Mouse (Mus musculus) frontal cortex, postnatal 36 days (tissue): ENCODE measurements around the gene Hmga2.

Experiments used
- DNase-seq, 2 experiments: peaks; one replicate each; pipeline ENCODE4 v3.0.0; 2022; ENCODE audit warnings: low spot score in 2 of 2

Hmga2 gene

DNA sequence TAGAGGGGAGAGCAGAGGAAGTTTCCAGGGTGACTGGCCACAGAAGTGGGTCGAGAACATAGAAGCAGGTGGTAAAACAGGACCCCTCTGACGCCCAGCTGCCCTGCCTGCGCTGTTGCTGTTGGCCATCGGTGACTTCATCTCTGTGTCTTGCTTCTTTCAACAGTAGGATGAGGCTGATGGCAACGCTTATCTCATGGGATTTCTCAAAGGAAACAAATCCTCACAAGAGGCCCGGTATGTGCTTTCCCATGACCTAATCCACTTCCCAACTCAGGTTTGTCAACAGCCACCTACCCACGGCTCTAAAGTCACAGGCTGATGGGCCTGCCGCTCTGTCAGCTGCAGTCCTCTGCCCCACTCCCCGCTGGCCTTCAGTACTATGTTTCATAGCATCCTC, 52.3 kb downstream of the Hmga2 start:
- no peak for DNase-seq

DNA sequence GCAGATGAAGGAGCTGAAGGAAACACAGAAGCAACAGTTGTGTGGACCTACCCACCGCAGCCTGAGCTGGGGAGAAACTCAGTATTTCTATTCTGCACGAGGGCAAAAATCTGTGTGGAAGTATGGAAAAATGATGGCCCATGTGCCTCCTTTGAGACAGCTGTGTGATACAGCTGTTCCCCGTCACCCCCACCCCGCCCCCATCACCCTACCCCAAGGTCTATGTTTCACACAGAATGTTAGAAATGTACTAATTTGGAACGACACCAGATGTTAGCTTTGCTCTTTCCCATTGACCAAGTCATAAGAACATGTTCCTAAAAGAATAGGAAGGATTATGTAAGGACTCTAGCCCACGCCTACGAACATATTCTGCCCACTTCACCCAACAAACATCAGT, 53.0 kb downstream of the Hmga2 start:
- DNase-seq: no peak

DNA sequence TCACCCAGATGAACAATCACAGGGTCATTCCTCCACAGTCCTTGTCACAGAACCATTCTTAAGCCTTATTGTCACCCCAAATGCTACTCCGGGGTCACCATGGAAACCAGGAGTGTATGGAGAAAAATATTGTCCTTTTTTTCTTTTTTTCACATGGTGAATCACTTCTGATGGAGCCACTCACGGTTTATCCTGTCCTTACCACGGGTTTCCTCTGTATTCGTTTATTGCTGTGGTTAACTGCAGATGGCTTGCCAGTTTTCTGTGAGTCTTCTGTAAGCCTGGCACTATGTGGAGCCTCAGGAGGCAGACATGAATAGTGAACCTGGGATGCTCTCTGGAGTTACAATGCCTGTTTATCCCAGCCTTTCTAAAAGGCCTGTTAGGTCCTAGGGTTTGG, 53.4 kb downstream of the Hmga2 start:
- no peak for DNase-seq

DNA sequence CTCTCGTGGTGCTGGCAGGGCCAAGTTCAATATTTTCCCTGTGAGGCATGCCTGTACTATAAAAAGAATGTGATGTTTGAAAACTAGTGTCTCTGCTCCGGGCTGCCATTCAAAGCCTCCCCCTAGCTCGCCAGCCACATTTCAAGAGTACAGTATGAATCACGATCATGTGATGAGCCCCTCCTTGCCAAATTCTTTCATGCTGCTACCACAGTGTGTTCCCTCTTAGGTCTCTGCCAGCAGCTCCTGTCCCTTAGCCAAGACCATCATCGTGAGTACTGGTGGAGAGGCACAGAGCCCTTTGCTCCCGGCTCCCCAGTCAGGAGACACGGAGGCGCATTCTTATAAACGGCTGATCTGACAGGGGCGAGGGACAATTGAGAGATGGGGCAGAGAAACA, 54.2 kb downstream of the Hmga2 start:
- peak; percentile 39 to 54 for DNase-seq

DNA sequence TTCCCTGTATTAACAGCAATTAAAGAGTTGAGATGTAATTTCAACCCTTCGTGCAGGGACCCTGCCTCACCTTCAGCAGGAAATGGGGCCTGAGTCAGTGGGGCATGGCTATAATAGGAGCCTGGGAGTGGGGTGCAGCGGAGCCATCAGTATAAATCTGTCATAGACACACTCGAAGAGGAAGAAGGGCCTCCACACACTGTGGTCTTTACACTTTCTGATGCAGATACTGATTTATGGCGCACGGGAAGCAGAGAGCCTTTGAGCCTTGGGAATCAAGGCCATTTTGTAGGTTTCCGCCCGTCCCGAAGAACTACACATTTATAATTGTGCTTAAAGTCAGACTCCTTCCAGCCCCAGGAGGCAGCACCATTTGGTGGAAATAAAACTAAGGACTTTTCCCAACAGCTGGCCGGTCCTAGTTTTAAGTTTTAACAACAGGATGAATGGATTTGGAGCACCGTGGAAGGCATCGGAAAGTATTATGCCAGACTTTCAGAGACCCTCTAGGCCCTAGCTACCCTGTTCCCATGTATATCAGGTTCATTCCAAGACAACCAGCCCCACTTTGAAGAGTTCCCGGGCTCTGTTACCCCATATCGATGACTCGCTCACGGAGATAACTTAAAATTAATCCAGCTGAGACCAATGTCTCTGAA, 55.2 kb downstream of the Hmga2 start:
- DNase-seq: no peak

DNA sequence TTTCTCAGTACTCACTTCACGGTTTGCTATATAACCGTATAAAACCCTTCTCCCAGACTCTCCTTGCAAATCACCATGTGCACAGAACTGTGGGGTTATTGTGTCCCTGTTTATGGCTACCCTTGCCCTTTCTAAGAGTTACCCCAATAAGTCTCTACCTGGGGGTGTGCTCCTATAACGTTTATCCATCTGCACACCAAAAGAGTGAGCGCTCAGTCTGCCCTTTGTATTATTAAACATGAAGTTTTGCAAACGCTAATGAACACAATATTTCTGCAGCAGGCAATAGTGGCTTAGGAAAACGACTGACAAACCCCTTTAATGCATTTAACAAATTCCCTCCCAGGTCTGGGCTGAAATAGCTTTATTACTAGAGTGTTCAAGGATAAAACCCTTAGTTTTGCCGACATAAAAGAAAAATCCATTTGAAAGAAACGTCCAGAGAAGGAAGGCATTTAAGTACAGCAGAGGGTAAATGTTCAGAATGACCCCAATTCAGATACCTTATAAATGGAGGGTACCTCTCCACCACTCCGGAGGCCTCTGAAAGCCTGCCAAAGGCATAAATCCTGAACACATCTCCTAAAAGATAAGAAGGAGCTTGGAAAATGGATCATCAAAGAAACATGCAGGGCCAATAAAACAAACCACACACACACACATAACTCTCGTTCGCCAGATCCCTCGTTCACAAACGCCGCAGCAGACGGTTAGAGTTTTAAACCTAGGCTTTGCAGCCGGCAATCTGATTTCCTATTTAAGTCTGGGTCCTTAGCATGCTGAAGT, 57.3 kb downstream of the Hmga2 start:
- DNase-seq: no peak

DNA sequence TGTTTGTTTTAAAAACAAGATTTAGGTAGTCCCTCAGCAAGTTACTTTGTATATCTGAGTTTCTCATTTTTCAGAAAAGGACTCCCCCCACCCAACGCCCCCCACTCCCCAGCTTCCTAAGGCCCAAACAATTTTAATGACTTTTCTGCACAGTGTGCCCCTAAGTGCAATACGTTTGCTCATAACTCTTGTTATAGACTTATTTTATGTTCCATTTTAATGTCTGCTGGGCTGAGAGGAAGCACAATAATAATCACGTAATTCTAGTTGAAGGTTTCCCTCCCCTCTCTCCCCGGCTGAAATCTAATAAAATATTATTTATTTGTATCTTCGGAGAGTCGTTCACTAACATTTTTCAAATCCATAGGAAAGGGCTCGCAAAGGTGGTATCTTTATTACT, 58.1 kb downstream of the Hmga2 start:
- no peak for DNase-seq

DNA sequence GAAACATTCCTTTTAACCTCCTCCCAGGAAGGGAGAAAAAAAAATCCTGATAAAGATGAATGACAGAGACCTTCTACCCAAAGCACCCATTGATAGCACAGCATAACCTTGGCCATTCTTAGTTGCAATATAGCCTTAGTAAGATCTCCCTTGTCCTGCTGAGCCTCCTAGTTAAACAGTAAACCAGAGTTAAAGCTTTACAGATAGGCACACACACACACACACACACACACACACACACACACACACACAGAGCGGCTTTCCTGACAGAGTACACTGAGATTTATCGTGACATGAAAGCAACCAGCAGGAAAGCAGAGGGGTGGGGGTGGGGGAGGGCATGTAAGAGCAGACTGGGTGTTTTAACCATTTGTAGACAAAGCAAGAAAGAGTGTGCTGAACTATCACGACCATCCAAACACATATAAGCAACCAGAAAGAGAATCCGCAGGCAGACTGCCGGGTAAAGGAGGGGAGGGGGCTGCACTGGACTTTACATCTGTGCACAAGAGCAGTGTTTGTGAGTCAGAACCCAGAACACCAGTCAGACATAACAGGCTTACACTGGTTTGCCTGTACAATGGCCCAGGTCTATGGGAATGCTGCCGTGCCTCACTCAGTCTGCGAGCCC, 58.7 kb downstream of the Hmga2 start:
- DNase-seq: no peak

DNA sequence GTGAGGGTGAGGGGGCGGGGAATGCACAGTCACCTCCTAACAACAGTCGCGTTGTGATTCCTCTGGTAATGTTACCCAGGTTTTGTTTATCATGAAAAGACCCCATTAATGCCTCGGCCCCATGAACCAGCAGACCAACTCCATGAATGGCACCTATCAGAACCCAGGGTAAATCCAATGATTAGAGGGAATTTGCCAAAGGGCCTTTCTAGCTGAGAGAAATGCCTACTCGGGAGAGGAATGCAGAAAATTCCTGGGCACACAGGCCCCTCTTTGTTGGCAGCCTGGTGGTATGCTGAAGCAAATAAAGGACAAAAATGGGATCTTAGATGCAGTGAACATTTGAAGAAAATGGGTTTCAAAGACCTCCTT, 59.2 kb downstream of the Hmga2 start:
- no peak for DNase-seq

DNA sequence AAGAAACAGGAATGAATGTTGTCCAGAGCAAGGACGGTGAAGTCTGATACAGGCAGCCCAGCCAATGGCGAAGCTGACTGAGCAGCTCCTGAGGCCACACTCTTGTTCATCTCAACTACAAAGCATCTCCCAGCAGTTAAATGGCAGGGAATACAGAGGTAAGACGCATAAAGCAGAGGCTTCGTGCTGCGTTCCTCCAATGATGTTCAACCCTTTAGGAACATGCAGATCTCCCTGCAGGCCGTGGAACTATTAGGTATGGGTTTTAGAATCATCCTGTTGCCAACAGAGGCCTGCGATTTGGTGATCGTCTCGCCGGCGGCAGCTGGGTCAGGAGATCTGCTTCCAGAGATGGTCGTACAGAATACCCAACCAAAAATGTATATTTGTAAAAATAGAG, 59.6 kb downstream of the Hmga2 start:
- DNase-seq: no peak

DNA sequence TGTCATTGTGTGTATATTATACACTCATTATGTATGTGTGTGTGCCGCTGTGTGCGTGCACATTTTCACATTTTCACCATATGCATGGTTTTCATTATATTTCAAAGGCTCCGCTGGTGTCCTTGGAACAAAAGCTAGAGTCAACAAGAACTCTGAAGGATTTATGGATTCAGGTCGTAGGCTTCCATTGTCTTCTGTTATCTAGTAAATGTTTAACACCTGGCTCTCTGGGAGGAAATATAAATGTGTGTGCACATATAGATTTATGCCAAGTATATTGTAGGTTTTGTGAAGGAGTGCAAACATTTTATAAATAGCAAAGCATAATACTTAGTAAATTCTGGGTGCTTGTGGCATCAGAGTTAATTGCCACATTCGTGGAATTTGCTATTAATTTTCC, 64.1 kb downstream of the Hmga2 start:
- no peak for DNase-seq

DNA sequence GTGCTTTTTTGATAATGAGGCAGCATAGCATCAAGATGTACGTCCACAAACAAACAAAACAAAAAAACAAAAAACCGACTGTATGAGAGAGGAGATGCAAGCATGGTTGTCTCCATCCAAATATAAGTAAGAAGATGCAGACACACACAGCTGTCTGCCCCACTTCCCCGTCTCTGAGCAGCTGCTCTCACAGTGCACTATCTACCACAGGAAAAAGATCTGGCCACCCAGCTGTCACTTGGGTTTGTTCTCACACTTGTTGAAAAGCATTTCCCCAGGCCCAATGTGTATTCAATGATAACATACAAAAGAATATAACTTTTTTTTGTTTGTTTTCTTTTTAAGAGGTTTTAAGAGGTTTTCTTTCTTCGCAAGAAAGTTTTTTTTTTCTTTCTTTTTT, 65.3 kb downstream of the Hmga2 start:
- no peak for DNase-seq

DNA sequence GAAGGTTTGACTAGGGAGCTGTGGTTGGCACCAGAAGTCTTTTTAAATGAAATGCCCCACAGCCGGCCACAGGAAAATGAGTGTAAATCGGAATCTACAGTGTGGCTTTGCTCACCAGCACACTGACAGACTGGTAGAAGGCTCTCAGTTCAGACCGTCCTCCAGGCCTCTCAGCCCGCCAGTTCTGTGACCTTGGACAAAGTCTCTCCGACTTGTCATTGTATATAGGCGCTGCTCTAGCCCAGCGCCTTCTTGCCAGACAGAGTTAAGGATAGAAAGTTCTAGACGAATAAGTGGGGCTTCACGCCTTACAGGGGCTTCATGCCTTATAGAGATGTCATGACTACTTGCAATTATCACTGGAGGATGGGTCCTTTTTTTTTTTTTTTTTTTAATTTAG, 67.1 kb downstream of the Hmga2 start:
- DNase-seq: no peak

DNA sequence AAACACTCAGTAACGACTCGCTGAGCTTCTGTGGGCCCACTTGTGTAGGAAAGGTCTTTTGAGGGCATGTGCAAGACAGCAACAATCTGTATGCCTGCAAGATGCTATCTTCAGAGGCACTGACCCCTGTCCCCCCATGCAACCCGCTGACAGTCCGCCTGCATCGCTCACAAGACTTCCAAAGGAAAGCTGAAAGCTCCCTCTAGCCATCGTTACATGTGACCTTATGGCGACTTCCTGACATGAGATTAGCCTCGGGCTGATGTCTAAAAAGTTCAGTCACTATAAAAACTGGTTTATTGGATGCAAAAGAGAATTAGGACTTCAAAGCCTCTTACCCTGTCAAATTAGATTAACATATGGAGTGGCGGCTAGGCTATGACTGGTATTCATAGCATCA, 69.0 kb downstream of the Hmga2 start:
- DNase-seq: no peak

DNA sequence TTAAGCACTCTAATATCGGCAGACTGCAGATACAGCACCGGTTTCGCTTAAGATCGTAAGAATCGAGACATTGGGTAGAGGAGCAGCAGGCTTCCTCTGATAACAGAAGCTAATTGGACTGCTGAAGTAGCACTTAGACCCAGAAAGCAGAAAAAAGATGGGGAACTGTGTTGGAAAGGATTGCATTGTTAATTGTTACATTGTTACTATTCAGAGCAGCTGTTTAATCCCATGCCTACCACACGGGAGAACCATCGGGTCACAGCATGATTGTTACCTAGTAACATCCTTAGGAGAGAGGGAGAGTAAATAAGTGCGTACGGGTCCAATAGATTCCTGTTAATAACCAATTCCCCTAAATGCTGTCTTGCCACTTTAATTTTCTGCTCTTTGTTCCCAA, 70.2 kb downstream of the Hmga2 start:
- DNase-seq: no peak

DNA sequence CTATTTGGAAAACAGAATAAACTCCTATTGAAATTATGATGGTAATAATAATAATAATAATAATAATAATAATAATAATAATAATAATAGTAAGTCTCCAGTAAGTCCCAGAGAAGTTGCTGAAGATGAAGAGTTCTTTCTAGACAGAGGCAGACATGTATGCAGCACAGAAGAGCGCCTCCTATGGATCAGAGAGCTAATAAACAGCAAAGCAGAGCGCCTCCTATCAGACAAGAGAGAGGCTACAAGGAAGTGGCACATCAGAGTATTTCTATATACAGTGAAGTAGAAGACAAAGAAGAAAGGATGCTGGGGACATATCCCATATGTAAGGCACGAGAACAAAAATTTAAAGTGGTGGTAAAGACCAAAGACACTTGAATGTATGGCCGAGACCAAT, 70.9 kb downstream of the Hmga2 start:
- no peak for DNase-seq

DNA sequence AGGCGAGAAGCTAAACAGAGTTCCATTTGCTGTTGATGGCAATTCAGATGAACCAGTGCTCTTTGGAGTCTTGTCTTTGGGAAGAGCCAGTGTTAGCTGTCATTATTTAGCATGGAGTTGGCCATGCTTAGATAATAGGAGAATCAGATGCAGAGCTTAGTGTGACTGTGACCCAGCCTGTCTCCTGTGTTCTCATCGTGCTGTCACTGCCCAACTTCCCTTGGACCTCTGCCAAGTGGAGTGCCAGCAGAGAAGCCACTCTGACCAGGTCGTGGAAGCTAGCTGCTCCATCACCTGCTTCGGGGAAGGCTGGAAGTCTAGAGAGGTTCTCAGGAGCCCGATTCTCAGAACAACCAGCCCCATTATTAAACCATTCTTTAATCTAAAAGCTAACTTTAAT, 73.3 kb downstream of the Hmga2 start:
- no peak for DNase-seq

DNA sequence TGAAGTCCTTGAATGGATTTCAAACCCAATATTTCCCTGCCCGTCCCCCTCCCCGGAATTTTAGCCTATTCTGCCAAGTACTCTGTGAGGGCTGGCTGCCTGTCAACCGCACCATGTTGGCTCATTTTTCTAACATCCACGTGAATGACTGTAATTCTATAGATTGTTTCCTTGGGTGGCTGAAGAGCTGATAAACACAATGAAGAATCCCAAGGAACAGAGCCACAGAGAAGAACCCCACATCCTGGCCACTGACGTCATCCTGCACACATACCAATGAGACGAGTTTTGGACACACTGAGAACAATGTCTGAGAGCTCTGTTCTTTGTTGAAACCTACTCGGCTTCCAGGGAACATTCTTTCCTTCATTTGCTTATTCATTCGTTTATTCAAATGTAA, 74.5 kb downstream of the Hmga2 start:
- no peak for DNase-seq

DNA sequence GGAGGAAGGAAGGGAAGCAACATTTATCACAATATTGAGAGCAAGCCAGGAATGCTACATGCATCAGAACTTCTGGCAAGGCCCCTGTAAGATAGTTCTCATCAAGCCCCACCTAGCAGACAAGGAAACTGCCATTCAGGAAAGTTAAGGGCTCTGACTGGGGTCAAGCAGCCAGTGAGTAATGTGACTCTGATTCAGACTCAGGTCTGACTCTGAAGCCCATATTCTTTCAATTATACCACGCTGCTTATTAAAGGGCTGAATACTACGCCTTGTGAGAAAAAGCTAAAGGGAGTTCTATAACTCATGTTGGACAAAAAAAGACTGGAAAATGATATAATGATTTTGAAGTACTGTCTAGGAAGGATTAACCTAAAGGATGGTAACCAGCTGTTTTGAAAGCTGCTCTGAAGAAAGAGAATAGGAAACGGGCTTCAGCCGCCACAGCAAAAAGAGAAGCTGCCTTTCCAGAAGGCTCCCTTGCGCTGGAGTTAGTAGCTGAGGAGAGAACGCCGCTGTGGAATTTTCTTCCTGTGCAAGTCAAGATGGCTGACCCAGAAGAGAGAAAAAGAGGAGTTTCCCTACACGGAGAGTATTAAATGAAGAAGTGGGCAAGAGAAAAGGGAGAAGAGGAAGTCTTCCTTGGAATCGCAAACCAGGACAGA, 76.3 kb downstream of the Hmga2 start:
- no peak for DNase-seq

DNA sequence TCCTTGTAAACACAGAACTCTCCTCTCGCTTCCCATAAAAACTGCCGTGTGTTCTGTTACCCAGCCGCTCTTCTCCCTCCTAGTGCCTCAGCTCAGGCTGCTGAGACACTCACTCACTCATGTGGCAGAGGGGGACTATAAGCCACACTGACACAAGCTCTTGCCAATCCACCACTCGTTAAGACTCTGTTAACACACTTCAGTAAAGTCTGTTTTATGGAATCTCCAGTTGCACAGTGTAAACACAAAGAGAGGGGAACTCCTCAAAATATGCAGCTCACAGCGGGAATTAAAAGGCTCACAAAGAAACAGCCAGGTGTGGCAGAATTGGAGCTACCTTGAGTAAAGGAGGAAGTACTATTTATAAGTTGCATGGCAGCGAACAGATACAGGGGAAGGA, 77.5 kb downstream of the Hmga2 start:
- no peak for DNase-seq

DNA sequence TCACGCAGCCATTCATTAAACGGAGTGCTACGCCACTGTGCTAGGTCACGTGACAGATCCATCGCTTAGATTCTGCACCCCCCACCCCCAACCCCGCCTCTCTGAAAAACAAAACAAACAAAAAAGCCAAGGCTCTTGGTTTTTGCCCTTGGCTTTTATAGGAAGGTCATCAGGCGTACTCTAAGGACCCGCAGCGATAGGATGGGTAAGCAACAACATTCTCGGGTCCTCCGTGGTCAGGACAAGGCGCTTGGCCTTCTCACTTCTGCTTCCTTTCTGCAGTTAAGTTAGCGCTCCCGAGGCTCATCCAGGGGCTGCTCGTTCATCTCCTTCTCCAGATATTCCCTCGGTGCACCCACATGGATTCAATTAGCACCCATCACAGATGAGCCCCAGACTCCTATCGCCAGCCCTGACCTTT, 79.0 kb downstream of the Hmga2 start:
- no peak for DNase-seq

DNA sequence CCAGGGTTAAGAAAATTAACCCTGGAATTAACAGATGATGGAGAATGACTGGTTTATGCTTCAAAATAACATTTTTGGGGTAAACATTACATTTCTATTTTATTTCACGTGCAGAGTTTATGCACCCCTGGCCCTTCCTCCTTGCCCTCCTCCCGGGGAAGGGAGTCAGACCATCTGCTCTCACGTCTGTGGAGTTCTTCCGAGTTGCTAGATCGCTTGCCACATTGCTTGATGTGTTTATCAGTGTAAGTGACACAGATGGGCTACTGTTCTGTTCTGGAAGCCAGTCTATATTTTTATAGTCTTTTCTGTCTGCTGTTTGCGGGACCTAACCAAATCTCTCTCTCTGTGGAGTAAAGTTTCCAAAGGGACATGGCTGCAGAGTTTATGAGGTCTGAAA, 80.7 kb downstream of the Hmga2 start:
- DNase-seq: no peak

DNA sequence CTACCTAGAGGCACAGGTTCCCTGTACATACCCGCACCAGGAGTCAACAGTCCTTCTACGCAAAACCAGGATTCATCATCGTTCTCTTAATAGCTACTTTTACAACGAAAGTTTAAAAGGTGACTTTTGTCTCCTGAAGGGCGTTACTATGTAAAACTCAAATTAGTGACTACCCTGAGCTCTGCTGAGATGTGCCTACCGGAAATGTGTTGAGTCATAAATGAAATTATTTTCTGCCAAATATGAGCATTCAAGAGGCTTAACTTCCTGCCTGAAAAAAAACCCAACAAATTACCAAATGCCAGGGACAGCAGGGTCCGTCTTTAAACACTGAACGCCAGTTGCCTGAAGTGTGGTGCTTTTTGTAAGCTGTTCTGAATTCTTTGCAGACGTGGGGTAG, 81.5 kb downstream of the Hmga2 start:
- DNase-seq: no peak
